Mouse (Mus musculus): ENCODE results near the gene Tvp23a.

DNA sequence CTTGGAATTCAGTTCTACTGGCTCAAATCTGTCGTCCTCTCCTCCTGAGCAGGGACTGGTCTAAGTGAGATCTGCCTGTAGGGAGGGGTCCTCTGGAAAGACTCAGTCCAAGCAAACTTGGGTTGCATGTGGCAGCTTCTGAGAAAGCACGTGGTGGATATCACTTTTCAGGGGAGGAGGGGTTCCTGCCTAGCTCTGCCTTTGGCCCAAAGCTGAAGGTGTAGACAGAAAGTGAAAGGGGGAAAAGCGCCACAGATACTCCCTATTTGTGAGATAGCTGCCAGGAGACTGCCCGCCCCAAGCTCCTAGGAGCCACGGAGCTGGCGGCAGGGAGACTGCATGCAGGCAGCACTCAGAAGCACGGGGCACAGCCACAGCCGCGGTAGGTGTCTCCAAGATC lies 42.3 kb upstream of the Tvp23a start:
- TF ChIP-seq CTCF (IDR thresholded peaks at IDR 0.05; ENCODE audit: low read depth) (no peak), EP300 (optimal IDR thresholded peaks at IDR 0.05) (no peak)

Measured in stomach, postnatal 0 days (tissue).